Mouse (Mus musculus) frontal cortex, postnatal 36 days (tissue): ENCODE data around the gene Rarb.
A peak's percentile ranks its signal among the peaks of the same experiment; 100 is the strongest.
"Not testable (repeated sequence)": the region's sequence is repeated elsewhere in the genome, so short reads cannot be mapped to it uniquely, and the experiment has no call there.

Experiments used
- DNase-seq, 2 experiments: peaks; one replicate each; pipeline ENCODE4 v3.0.0; 2022; ENCODE audit warnings: low spot score in 2 of 2

The Rarb gene

DNA sequence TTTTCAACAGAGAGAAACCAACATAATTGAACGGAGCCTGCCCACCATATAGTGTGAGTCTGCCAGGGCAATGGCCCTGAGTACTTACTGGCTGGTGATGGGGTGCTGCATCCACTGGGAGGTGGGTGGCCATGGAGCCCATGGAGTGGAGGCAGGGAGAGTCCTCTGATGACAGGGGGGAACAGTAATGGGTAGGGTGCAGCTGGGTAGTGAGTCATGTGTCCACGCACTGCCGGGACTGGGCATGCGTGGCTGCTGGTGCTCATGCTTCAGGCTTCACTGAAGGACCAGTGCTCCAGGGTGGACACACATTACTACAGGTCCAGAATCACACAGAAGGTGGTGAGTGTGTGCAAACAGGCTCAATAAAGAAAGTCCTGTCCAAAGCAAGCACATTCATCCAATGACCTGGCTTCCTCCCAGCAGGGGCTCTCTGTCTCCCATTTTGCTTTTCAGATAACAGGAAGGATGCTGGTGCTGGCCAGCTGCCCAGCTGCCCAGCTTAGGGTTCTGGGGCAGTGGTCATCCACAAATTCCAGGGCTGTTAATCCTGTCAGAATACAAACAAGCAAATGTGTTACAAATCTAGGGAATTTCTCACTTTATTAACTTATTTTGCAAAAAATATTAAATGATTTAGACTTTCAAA, at the start of gene Rarb:
Gene Rarb (minus strand): TSS at position 555 of the 649 bp plus-strand sequence.
- DNase-seq = no peak

DNA sequence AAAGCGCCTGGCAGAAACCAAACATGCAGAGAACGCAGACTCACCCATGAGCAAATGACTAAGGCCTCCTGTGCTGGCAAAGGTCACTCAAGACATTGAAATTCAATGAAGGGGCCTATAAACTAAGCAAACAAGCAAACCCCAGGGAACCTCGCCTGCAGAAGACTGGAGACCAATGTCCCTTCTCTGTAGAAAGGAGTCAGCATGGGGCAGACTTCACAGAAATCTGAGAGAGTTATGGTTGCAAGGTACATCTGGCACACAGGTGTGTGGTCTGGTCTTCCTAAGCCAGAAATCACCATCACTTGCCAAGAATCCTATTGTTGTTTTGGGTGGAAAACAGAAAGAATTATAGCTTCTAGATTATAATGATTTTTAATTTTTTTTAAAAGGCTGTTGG, 23.1 kb upstream of the Rarb start:
- DNase-seq = no peak

DNA sequence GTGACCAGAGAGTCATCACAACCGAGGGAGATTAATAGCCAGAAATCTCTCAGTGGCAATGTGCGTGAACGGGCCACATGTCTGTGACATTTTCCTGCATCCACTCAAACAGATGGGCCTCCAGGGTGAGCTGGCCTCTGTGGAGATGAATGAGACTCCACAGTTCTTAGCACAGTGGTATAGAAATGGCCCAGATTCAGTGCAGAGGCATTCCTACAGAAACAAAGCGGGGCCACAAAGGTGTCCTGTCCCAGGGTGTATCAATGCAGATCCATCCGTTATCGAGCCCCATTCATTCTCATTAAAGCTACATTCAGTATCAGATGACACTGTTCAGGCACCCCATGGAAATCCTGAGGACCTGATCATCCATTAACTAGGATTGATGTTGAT, 22.6 kb upstream of the Rarb start:
- no peak for DNase-seq

DNA sequence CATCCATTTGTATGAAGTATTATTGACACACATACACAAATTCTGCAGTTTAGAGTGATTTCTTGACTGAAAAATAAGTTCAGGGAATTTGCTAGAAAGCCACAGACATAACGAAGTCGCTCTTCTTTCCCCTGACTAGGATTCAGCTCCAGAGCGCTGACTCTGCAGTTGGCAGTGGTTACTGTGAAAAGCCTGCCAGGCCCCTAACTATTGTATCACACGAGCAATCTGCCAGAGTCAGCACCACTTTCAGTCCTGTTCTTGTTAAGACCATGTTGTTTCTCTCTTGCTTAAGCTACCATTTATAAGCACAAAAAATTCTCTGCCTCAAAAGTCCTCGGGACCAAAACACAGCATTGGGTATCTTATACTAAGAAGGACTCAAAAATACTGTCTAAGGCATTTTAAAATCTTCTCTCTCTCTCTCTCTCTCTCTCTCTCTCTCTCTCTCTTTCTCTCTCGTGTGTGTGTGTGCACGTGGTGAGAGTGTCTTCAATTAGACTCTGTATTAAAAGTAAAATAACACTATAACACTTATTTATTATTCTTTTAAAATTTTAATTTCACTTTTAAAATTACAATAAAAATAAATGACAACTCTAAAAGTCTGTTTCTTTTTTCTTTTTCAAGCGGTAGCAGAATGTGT, 22.1 kb upstream of the Rarb start:
- peak in 1 of 2 experiments; percentile 43 for DNase-seq

DNA sequence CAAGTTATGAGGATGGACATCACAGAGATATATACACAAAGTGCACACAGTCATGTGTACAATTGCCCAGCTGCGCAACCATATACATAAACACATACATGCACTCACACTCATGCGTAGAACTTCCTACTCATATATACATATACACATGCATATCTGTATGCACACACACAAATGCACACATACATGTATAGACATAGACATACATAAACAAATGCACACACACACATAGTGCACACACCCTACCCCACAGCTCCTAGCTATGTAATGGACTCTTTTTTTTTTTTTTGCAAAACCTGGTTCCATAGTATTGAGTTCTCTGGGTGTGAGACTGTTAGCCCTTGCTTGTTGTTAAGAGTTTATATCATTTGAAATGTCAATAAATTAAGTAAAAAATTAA, 21.2 kb upstream of the Rarb start:
- no peak for DNase-seq

DNA sequence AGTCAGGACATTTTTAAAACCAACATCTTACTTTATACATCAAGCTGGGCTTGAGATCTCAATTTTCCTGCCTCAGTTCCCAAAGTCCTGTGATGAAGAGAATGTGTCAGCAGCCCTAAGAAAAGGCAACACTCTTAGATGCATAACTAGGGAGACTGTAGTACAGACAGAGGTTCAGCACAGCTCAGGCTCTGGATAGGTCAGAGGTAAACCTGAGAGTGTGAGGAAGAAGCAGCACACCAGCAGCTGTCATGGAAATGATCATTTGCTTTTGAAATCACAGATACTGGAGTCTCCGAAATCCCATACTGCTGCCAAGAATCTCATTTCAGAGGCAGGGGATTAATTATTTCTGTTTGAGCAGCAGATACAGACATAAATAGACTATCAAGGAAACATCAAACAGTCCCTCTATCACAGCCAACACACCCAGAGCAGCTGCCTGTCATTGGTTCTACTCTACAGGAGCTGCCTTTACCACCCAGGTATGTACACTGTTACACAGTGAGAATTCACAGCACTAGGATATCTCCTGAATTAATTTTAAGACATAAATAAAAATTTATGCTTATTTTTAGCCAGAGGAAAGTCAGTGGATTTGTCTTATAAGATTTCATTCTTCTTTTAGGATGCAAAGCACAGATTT, 3.7 kb downstream of the Rarb start:
- no peak for DNase-seq

DNA sequence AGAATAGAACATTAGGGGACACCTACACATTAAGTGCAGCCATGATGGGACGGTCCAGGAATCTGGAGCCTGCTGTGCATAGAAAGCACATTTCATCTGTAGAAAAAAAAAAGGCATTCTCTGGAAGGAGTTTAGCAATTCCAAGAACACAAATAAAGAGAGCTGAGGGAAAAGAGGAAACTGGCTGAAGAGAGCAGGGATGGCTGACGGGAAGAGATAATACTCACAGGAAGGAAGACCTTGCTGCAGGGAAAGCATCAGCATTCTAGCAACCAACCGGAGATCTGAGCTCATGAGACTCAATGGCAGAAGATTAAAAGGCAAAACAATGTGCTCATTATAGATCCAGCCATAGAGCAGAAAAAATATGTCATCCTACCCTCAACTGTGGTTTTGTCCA, 12.8 kb downstream of the Rarb start:
- no peak for DNase-seq

DNA sequence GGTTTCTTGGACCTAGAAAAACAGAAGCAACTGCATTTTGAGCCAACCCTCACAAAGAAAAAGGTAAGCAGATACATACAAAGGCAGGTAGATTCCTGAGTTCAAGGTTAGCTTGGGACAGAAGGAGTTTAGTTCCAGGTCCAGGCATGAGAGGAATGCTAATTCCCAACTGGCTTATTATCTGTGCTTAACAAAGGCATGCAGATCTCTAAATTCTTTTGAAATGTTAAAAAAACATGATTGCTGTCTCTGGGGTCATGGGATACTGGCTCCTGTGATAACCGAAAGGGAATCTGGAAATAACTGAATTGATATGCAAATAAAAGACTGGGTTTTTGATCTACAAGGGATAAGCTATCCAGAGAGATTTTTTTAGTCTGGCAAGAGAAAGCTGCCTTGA, 28.8 kb downstream of the Rarb start:
- no peak for DNase-seq

DNA sequence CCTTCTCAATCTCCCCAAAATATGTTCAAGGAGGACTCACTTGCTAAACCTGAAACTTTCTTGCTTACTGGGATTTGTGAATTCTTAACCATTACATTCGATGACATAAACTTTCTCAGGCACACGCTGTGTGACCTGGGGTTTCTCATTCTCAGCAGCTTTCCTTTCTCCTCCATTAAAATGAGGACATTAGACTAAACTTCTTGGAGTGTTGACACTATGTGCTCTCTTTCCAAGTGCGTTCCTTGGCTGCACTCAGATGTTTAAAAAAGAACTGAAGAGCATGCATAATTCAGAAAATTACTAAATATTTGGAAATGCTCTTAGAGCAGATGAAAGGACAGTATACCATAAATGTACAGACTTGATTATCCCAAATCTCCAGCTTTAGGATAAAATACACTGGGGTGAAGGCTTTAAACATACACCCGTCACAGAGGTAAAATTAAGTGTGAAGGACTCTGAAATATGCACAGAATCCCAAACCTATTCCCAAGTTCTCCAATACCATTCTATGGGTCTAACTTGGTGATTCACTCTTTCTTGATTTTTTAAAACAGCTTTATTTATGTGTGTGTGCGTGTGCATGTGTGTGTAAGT, 36.9 kb downstream of the Rarb start:
- DNase-seq = no peak

DNA sequence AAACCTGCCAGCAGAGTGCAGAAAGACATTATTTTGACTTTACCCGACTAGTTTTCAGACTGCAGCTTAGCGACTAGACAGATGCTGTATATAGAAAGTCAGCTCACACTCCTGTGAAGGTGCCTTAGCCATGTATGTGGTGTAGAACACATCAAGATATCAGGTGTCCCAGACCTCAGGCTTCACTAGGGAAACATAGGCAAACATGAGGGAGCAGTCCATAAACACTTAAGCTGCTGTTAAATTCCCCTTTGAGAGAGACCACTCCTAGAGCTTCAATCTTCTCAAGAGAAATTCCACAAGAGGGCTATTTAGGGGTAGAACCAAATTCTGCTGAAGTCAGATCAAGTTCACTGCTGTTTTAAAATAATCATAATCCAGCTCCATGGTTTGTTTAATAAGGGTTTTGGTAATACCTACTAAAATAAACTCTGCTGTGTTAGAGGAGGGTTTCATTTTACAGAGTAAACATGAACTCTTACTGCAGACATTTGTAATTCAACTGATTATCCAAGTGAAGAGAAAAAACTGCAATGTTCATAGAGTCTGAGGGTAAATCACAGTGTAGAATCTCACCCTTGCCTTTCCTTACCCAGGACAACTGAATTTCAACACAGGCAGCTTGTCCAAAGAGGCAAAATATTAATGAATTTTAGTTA, 42.1 kb downstream of the Rarb start:
- no peak for DNase-seq

DNA sequence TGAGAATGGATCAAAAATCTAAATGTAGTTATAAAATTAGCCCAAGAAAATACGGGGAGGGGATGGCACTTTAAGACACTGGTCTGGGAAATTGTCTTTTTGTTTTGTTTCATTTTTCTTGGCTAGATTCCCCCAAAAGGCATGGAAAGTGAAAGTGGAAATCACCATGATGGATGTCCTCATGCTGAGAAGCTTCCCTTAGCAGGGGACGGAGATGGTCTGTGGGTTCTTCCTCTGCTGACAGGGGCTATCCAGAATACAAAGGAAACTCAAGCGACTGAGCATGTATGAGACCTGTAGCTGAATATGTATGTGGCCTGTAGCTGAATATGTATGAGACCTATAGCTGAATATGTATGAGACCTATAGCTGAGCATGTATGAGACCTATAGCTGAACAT, 46.0 kb downstream of the Rarb start:
- DNase-seq = no peak

DNA sequence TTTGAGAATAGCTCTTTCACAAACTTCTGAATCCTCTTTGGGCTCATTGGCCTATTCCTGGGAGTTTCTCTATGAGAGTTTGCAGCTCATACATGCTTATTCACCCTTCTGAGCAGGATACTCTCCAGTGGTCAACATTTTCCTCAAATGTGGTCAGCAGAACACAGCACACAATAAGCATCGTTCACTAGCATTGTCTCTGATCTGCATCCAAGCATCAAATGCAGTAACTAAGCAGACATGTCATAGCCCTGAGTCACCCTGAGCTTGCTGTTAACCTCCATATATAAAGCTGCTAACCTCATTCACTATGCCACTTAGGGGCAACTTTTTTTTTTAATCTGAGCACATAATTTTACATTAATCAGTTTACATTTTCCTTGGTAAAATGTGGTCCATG, 53.1 kb downstream of the Rarb start:
- DNase-seq = no peak

DNA sequence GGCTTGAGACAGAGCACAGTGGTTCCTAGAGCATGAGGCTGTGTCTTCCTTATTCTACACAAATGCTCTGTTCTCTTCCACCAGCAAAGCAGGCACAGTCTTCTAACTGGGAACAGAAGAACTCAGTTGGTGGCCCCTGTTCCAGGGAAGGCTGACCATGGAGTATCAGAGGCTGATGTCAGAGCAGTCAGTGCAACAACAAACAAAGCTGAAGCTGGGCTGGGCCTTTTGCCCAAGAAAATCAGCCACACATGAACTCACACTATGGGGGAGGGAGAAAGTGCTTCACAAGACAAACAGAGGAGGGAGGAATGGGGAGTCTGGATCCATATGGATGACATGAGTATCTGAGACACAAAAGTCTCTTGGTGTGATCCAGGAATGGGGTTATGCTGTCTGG, 56.2 kb downstream of the Rarb start:
- DNase-seq = no peak

DNA sequence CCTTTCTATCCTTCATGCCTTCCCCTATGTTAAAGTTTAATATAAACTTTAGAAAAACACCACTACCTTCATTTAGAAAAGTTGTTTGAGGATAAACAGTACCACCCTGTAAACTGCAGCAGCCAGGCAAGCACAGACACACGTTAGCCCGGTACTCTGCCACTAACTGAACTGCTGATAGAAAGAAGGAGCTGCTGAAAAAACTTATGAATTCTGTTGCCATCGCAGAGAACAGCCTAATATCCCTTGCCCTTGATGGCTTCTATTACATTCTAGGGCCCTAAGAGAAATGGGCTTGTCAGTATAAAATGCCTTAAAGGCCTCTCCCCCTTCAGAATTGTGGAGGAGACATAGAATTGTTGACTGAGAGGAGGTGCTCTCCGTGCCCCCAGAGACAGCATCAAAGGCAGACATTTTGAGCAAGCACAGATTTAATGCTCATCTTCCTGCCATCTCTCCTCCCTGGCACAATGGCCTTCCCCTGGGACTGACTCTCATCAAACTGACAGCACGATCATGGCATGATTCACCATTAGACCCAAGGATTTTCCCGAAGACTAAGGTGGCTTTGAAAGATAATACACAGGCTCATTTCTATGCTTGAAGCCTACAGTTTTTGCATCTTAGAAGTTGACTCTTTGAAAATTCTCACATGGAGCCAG, 60.1 kb downstream of the Rarb start:
- no peak for DNase-seq

DNA sequence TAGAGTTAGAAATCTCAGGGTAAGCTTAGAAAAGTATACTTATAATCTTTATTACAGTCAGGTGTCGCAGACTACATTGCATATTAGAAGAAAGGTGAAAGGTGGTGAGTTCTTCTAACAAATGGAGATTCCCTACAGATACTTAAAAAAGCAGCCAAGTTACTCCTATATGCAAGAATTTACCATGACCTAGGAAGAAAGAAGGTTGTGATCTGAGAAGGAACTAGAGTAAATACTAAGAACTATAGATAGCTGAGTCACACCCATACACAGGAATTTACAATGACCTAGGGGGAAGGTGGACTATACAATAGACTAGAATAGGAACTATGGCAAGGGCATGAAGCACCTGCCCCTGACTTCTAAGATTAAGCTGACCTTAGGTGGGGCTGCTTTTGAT, 63.4 kb downstream of the Rarb start:
- not testable (repeated sequence) for DNase-seq

DNA sequence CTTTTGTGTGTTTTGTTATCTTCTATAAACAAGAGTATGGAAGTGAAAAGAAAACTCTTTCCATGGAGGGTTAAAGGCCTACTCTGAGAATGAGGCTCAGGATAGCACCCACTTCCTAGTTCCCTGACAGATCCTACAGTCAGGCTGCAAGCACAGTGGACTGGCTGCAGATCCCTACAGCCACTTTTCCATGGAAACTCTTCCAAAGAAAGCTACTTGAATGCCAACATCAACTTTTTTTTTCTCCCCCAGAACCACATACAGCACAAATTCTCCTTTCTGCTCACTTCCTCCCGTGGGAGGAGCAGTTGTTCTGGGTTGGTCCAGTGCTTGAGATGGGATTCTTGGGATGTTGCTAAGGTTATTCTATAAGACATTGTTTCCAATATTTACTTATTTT, 66.3 kb downstream of the Rarb start:
- no peak for DNase-seq

DNA sequence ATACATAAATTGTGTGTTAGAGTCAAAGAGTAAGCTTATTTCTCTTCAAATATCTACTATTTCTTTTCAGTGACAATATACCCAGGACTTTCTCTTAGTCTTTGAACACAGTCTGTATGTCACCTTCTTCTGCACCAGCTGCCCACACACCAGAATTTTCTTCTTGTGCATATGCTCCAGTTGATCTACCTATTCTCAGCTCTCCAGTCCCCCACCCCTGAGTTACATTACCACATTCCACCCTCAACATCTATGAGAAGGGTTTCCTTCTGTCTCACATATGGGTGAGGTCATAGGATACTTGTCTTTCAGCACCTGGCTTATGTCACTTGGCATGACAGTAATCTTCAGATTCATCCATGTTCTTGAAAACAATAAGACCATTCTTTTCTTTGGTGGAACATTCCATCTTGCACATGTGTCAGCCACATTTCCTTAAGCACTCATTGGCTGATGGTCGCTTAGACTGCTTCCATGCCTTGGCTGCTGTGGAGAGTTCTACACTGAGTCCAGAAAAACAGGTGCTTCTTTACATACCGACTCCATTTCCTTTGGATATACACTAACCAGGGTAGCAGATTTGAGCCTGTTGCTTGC, 71.9 kb downstream of the Rarb start:
- peak in 1 of 2 experiments; percentile 51 for DNase-seq

DNA sequence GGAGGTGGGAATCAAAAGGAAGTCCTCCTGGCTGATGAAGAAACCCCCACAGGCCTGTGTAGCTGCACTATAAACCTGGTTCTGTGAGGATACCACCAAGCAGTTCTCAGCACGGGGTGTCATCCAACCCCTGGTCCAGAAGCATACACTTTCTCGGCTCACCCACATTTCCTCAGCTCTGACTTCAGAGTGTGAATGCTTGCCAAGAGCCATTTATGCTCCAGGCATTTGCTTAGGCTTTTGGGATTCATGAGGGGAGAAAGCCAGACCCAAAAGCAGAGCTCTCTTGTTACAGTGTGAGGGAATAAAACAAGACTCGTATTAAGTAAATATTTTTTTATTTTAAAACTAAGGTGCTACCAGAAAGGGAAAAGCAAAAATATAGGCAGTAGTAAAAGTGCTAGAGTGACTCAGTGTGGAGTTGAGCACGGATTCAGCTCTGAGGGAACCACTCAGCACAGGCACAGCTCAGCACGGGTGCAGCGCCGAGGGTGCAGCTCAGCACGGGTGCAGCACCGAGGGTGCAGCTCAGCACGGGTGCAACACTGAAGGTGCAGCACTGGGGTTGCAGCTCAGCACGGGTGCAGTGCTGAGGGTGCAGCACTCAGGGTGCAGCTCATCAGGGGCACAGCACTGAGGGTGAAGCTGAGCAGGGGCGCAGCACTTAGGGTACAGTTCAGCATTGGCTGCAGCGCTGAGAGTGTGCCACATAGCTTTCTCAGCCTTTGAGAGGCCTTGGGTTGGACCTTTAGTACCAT, 77.8 kb downstream of the Rarb start:
- peak; percentile 21 to 70 for DNase-seq

DNA sequence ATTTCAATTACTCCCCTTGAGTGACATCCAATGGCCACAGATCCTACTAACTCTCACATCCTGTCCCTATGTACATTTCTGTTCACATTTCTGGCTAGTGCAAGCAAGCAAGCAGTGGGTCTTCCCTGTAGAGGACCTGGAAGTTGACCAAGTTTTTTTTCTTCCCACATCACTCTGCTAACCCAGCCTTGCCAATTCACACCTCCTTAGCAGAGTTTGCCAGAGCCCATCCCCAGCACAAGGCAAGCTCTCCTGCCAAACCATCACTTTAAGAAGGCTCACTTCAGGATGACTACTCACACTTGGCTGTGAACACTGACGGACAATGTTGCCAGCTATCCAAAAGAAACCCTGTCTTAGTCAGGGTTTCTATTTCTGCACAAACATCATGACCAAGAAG, 80.4 kb downstream of the Rarb start:
- DNase-seq = peak; percentile 54 to 67

DNA sequence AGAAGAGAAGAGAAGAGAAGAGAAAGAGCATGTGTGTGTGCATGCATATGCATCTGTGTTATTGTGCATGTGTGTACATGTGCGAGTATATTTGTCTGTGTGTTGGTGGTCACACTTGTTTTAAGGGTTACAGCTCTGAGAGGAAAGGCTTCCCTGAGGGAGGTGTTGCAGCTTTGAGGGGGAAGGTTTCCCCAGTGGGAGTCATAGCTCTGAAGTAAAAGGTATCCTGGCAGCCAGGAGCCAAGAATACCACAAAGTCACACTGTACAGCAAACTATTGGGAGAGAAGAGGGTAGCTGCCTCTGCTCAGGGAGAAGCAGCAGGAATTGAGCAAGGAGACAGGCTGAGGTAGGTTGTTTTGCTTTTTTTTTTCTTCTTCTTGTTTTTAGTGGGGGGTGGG, 81.2 kb downstream of the Rarb start:
- peak in 1 of 2 experiments; percentile 23 for DNase-seq
